Mouse (Mus musculus): ENCODE results near the gene Fnip2. TPM values are rescaled to one million over a fixed set of nuclear protein-coding genes. Genes with fewer than 3 reads are reported as not detected.
"Not testable (repeated sequence)": the region's sequence is repeated elsewhere in the genome, so short reads cannot be mapped to it uniquely, and the experiment has no call there.

The Fnip2 gene
- polyA plus RNA-seq, 1 experiment from 2014 or later, result 6.4 TPM

- no peak overlapping the region for H3K9ac ChIP-seq (replicated peaks)
- H3K36me3 ChIP-seq, result peaks cover 19% of the 10 kb centered on the region
- H3K27me3 ChIP-seq, result no peaks in the 10 kb centered on the region
- no peak overlapping the region for H3K4me2 ChIP-seq
- H3K27ac ChIP-seq, result no peak overlapping the region
- no peaks in the 10 kb centered on the region for H3K4me1 ChIP-seq (replicated peaks)
- WGBS, result 97% methylated on average over 5 of the region's 5 CpGs
- no peaks in the 10 kb centered on the region for H3K9me3 ChIP-seq
- ATAC-seq (ENCODE audit: insufficient number of reproducible peaks, insufficient read depth, low FRiP score, low TSS enrichment, low read depth), result no peak
- no peak overlapping the region for H3K4me3 ChIP-seq (replicated peaks)
These were observed 98.2 kb downstream of the Fnip2 start for GRCm38 (mm10) chr3:79469440-79469839.

DNA sequence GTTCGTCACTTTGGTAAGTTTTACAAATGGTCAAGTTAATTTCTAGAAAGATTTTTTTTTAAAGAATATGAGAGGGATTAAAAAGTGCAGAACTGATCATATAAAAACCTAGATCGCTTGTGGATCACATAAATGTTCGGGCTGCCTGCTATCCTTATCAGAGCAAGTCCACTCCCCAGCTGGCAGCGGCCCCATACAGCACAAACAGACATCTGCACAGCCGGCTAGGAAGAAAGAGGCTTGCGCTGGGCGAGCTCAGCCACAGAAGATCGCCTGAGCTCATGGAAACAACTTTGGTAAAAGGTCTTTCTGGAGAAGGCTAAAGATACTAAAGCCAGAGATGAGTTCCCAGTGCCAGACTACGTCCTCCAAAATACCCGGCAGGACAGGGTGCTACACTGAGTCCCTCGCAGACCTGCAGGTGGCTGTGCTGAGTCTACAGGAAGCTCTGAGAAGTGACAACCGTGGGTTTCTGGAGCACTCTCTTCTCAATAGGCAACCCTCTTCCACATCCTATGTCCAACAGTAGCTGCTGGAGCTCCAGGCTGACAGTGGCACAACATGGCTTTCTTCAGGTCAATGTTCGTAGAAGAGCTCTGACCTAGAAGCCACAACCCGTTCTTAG, 108.8 kb downstream of the Fnip2 start:
- Histone ChIP-seq H3K27ac (no peak overlapping the region), H3K4me3 (replicated peaks) (no peak overlapping the region), H3K27me3 (no peaks in the 10 kb centered on the region), H3K9ac (replicated peaks) (no peak overlapping the region), H3K4me2 (no peak overlapping the region), H3K36me3 (peaks cover 33% of the 10 kb centered on the region), H3K4me1 (replicated peaks) (peaks cover 6% of the 10 kb centered on the region), H3K9me3 (no peaks in the 10 kb centered on the region)
- WGBS, result 92% methylated on average over 14 of the region's 14 CpGs
- no peak for ATAC-seq (ENCODE audit: insufficient number of reproducible peaks, insufficient read depth, low FRiP score, low TSS enrichment, low read depth)

DNA sequence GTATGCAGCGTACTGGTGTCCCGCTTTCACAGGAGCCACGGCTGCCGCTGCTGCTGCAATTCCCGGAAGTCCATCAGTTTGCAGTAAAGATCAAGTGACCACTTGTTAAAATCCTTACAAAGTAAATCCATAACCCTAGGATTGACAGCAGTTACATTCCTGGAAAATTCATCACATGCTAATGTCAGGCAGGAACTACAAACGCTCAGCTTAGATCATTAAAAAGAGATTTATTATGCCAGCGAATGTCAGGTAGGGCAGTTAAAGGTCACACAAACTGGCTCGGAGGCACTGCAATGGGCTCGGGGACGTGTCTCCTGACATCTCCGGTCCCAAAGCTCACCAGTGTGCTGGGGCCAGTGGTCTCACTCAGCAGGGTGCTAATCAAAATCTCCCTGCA, 111.8 kb downstream of the Fnip2 start:
- no peak overlapping the region for H3K4me3 ChIP-seq (replicated peaks)
- no peaks in the 10 kb centered on the region for H3K27me3 ChIP-seq
- ATAC-seq (ENCODE audit: insufficient number of reproducible peaks, insufficient read depth, low FRiP score, low TSS enrichment, low read depth), result no peak
- no peaks in the 10 kb centered on the region for H3K9me3 ChIP-seq
- no peak overlapping the region for H3K27ac ChIP-seq
- H3K4me2 ChIP-seq, result no peak overlapping the region
- H3K4me1 ChIP-seq (replicated peaks), result peaks cover 6% of the 10 kb centered on the region
- H3K36me3 ChIP-seq, result peaks cover 20% of the 10 kb centered on the region
- no peak overlapping the region for H3K9ac ChIP-seq (replicated peaks)
- WGBS, result 23% methylated on average over 11 of the region's 11 CpGs

GRCm38 (mm10) chr3:79452696-79453263, 114.8 kb downstream of the Fnip2 start:
- Histone ChIP-seq H3K27me3 (no peaks in the 10 kb centered on the region), H3K27ac (no peak overlapping the region), H3K4me3 (replicated peaks) (no peak overlapping the region), H3K36me3 (no peaks in the 10 kb centered on the region), H3K9me3 (no peaks in the 10 kb centered on the region), H3K4me1 (replicated peaks) (peaks cover 15% of the 10 kb centered on the region), H3K9ac (replicated peaks) (no peak overlapping the region), H3K4me2 (no peak overlapping the region)
- ATAC-seq (ENCODE audit: insufficient number of reproducible peaks, insufficient read depth, low FRiP score, low TSS enrichment, low read depth), result no peak
- WGBS, result 87% methylated on average over 14 of the region's 14 CpGs

GRCm38 (mm10) chr3:79449361-79449760, 118.2 kb downstream of the Fnip2 start:
- H3K4me1 ChIP-seq (replicated peaks), result 0 out of 2 replicates have a peak, but pooled peaks cover 9% of the 10 kb centered on the region
- H3K27me3 ChIP-seq, result no peaks in the 10 kb centered on the region
- H3K4me3 ChIP-seq (replicated peaks), result no peak overlapping the region
- no peak overlapping the region for H3K4me2 ChIP-seq
- ATAC-seq (ENCODE audit: insufficient number of reproducible peaks, insufficient read depth, low FRiP score, low TSS enrichment, low read depth), result no peak
- WGBS, result 68% methylated on average over 7 of the region's 7 CpGs
- H3K27ac ChIP-seq, result no peak overlapping the region
- no peaks in the 10 kb centered on the region for H3K36me3 ChIP-seq
- H3K9me3 ChIP-seq, result no peaks in the 10 kb centered on the region
- no peak overlapping the region for H3K9ac ChIP-seq (replicated peaks)

DNA sequence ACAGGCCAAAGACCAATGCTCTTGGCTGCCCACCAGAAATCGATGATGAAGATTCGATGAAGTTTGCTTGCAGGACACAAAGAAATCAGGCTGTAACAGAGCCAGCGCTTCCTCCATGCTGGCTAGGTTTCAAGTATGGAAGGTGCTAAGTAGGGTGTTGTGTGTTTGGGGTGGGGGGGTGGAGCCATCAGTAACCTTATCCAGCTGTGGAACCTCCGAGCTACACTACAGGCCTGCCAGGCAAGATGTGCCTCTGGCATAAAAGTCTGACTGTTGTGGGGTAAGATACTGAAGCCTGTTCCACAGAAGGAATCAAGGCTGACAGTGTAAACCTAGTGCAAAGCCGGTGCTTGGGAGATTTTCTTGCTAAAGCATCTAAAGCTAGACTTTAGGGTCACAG, 119.2 kb downstream of the Fnip2 start:
- Histone ChIP-seq H3K9me3 (peaks cover 5% of the 10 kb centered on the region; the same call in 1 of the 2 replicates), H3K4me2 (no peak overlapping the region), H3K4me3 (replicated peaks) (no peak overlapping the region), H3K27me3 (no peaks in the 10 kb centered on the region), H3K9ac (replicated peaks) (no peak overlapping the region), H3K36me3 (no peaks in the 10 kb centered on the region), H3K27ac (no peak overlapping the region), H3K4me1 (replicated peaks) (0 out of 2 replicates have a peak, but pooled peaks cover 9% of the 10 kb centered on the region)
- ATAC-seq (ENCODE audit: insufficient number of reproducible peaks, insufficient read depth, low FRiP score, low TSS enrichment, low read depth), result no peak
- WGBS, result 69% methylated on average over 5 of the region's 5 CpGs

GRCm38 (mm10) chr3:79446648-79447047, 120.9 kb downstream of the Fnip2 start:
- H3K4me2 ChIP-seq; H3K4me1 ChIP-seq (replicated peaks); ATAC-seq (ENCODE audit: insufficient number of reproducible peaks, insufficient read depth, low FRiP score, low TSS enrichment, low read depth); H3K9me3 ChIP-seq; H3K27me3 ChIP-seq; H3K4me3 ChIP-seq (replicated peaks); H3K27ac ChIP-seq; H3K36me3 ChIP-seq; H3K9ac ChIP-seq (replicated peaks): not testable (repeated sequence)
- WGBS, result 78% methylated on average over 3 of the region's 3 CpGs

DNA sequence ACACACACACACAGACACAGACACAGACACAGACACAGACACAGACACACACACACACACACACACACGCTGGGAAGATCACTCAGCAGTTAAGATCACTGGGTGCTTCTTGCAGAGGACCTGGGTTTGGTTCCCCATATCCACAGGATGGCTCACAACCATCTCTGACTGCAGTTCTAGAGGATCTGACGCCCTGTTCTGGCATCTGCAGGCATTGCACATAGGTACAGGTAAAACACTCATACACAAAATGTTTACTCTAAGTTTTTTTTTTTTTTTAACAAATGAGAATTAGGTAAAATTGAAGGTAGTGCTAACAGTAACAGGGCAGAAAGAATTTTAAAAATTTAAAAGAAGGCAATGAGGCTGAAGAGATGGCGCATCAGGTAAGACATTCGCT, 121.5 kb downstream of the Fnip2 start:
- 0 out of 2 replicates have a peak, but pooled peaks cover 13% of the 10 kb centered on the region for H3K4me1 ChIP-seq (replicated peaks)
- no peak overlapping the region for H3K27ac ChIP-seq
- no peak overlapping the region for H3K4me2 ChIP-seq
- H3K9ac ChIP-seq (replicated peaks), result no peak overlapping the region
- peaks cover 5% of the 10 kb centered on the region; the same call in 1 of the 2 replicates for H3K9me3 ChIP-seq
- no peak overlapping the region for H3K4me3 ChIP-seq (replicated peaks)
- no peaks in the 10 kb centered on the region for H3K27me3 ChIP-seq
- ATAC-seq (ENCODE audit: insufficient number of reproducible peaks, insufficient read depth, low FRiP score, low TSS enrichment, low read depth), result no peak
- H3K36me3 ChIP-seq, result no peaks in the 10 kb centered on the region
- WGBS, result 85% methylated on average over 4 of the region's 4 CpGs

- WGBS, result 85% methylated on average over 8 of the region's 8 CpGs
- no peaks in the 10 kb centered on the region for H3K36me3 ChIP-seq
- H3K27me3 ChIP-seq, result no peaks in the 10 kb centered on the region
- no peak overlapping the region for H3K27ac ChIP-seq
- no peak overlapping the region for H3K9ac ChIP-seq (replicated peaks)
- no peak for ATAC-seq (ENCODE audit: insufficient number of reproducible peaks, insufficient read depth, low FRiP score, low TSS enrichment, low read depth)
- 0 out of 2 replicates have a peak, but pooled peaks cover 14% of the 10 kb centered on the region for H3K4me1 ChIP-seq (replicated peaks)
- H3K9me3 ChIP-seq, result peaks cover 5% of the 10 kb centered on the region; the same call in 1 of the 2 replicates
- no peak overlapping the region for H3K4me2 ChIP-seq
- no peak overlapping the region for H3K4me3 ChIP-seq (replicated peaks)
These were observed 122.6 kb downstream of the Fnip2 start for GRCm38 (mm10) chr3:79445041-79445440.

GRCm38 (mm10) chr3:79443850-79444249, 123.7 kb downstream of the Fnip2 start:
- no peak overlapping the region for H3K4me2 ChIP-seq
- H3K4me3 ChIP-seq (replicated peaks), result no peak overlapping the region
- no peak overlapping the region for H3K9ac ChIP-seq (replicated peaks)
- H3K27me3 ChIP-seq, result no peaks in the 10 kb centered on the region
- no peak for ATAC-seq (ENCODE audit: insufficient number of reproducible peaks, insufficient read depth, low FRiP score, low TSS enrichment, low read depth)
- H3K36me3 ChIP-seq, result no peaks in the 10 kb centered on the region
- H3K27ac ChIP-seq, result no peak overlapping the region
- 0 out of 2 replicates have a peak, but pooled peaks cover 12% of the 10 kb centered on the region for H3K4me1 ChIP-seq (replicated peaks)
- WGBS, result 67% methylated on average over 4 of the region's 4 CpGs
- H3K9me3 ChIP-seq, result peaks cover 5% of the 10 kb centered on the region; the same call in 1 of the 2 replicates

GRCm38 (mm10) chr3:79440976-79441491, 126.6 kb downstream of the Fnip2 start:
- no peak overlapping the region for H3K27ac ChIP-seq
- H3K27me3 ChIP-seq, result no peaks in the 10 kb centered on the region
- no peaks in the 10 kb centered on the region for H3K36me3 ChIP-seq
- 75% methylated on average over 12 of the region's 12 CpGs for WGBS
- ATAC-seq (ENCODE audit: insufficient number of reproducible peaks, insufficient read depth, low FRiP score, low TSS enrichment, low read depth), result no peak
- peaks cover 5% of the 10 kb centered on the region; the same call in 1 of the 2 replicates for H3K9me3 ChIP-seq
- H3K4me1 ChIP-seq (replicated peaks), result 0 out of 2 replicates have a peak, but pooled peaks cover 5% of the 10 kb centered on the region
- H3K4me2 ChIP-seq, result no peak overlapping the region
- H3K9ac ChIP-seq (replicated peaks), result no peak overlapping the region
- H3K4me3 ChIP-seq (replicated peaks), result no peak overlapping the region
